Mouse (Mus musculus) brain, adult 2 months (tissue): ENCODE measurements around the gene Cyp2w1.
"Not testable (repeated sequence)": the region's sequence is repeated elsewhere in the genome, so short reads cannot be mapped to it uniquely, and the experiment has no call there.

ENCODE experiments used
- DNase-seq: peaks from one replicate; pipeline ENCODE4 v3.0.0; 2011; ENCODE audit warnings: low read depth, low spot score

Gene Cyp2w1

GRCm38 (mm10) chr5:139383234-139383633 lies 30.8 kb downstream of the Cyp2w1 start:
- DNase-seq: no peak

- no peak for DNase-seq
Observed at GRCm38 (mm10) chr5:139384531-139384930, 32.1 kb downstream of the Cyp2w1 start.

GRCm38 (mm10) chr5:139386047-139386446 lies 33.6 kb downstream of the Cyp2w1 start:
- no peak for DNase-seq

GRCm38 (mm10) chr5:139387329-139388194 lies 35.1 kb downstream of the Cyp2w1 start:
- no peak for DNase-seq

- no peak for DNase-seq
Observed at GRCm38 (mm10) chr5:139388195-139388570, 35.8 kb downstream of the Cyp2w1 start.

- peak; percentile 72 for DNase-seq
Observed at GRCm38 (mm10) chr5:139388694-139389675, 36.6 kb downstream of the Cyp2w1 start.

- peak; percentile 80 for DNase-seq
Observed at GRCm38 (mm10) chr5:139389676-139390061, 37.3 kb downstream of the Cyp2w1 start.

- not testable (repeated sequence) for DNase-seq
Observed at GRCm38 (mm10) chr5:139390324-139391119, 38.1 kb downstream of the Cyp2w1 start.

- DNase-seq: no peak
Observed at GRCm38 (mm10) chr5:139391309-139391990, 39.0 kb downstream of the Cyp2w1 start.

- no peak for DNase-seq
Observed at GRCm38 (mm10) chr5:139392219-139393196, 40.1 kb downstream of the Cyp2w1 start.

GRCm38 (mm10) chr5:139393197-139393588 lies 40.8 kb downstream of the Cyp2w1 start:
- DNase-seq: no peak

GRCm38 (mm10) chr5:139394399-139394798 lies 42.0 kb downstream of the Cyp2w1 start:
- DNase-seq: no peak

GRCm38 (mm10) chr5:139395528-139395927 lies 43.1 kb downstream of the Cyp2w1 start:
- DNase-seq: no peak

- DNase-seq: no peak
Observed at GRCm38 (mm10) chr5:139397359-139397916, 45.0 kb downstream of the Cyp2w1 start.

- DNase-seq: peak; percentile 98
Observed at GRCm38 (mm10) chr5:139397959-139398753, 45.7 kb downstream of the Cyp2w1 start.

GRCm38 (mm10) chr5:139398786-139399185 lies 46.4 kb downstream of the Cyp2w1 start:
- DNase-seq: no peak

GRCm38 (mm10) chr5:139399991-139400390 lies 47.6 kb downstream of the Cyp2w1 start:
- DNase-seq: no peak

- DNase-seq: peak; percentile 60
Observed at GRCm38 (mm10) chr5:139402106-139402505, 49.7 kb downstream of the Cyp2w1 start.
